Mouse (Mus musculus): Measurements from ENCODE around the gene Csrp1.

GRCm38 (mm10) chr1:135673423-135673822, 46.4 kb upstream of the Csrp1 start:
- no peak for TF ChIP-seq CTCF (IDR thresholded peaks at IDR 0.05; ENCODE audit: borderline replicate concordance, control insufficient read depth, extremely low read depth, insufficient read depth, low read length, poor library complexity)
- no peak for TF ChIP-seq POLR2A (IDR thresholded peaks at IDR 0.05; ENCODE audit: control insufficient read depth, extremely low read depth, insufficient read depth, low read length, poor library complexity)

Measured in thymus, adult 2 months (tissue).